Mouse (Mus musculus): ENCODE measurements around the gene Ugt1a8.

The Ugt1a8 gene

GRCm38 (mm10) chr1:88240579-88240978, 153.0 kb downstream of the Ugt1a8 start:
- no peak for DNase-seq

DNA sequence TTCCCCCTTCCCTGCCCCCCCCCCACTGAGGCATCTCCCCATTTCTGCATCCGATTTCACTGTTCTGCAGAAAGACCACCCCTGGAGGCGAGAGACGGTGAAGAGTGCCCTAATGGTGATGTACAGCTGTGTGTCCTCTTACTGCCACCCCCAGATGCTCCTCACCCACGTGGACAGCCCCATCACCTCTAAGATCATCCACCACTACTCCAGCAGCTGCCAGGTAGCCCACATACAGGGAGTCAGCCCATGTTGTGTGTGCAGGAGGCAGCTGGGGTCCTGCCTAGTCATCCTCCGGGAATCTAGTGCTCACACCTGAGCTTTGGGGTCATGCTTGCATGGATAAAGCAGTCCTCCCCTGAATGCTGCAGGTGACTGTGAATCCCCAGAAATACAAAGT, 156.2 kb downstream of the Ugt1a8 start:
- no peak for DNase-seq

GRCm38 (mm10) chr1:88245881-88246280, 158.3 kb downstream of the Ugt1a8 start:
- DNase-seq: no peak

GRCm38 (mm10) chr1:88246386-88246785, 158.8 kb downstream of the Ugt1a8 start:
- no peak for DNase-seq

DNA sequence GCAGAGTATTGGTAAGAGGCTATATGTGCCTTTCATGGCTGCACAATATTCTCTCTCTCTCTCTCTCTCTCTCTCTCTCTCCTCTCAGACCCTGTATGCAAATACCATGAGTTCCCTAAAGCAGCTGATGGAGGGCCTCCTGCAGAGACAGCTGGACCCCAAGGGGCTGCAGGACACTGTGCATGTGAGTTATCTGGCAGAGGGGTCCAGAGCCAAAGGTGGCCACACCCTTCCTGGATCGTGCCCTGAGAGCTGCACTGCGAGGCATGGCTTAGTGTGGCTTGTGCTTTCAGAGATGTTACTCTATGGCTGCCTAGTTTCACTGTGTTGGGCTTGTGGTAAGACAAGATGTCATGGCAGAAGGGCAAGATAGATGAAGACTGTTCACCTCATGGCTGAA, 160.0 kb downstream of the Ugt1a8 start:
- DNase-seq: no peak

DNA sequence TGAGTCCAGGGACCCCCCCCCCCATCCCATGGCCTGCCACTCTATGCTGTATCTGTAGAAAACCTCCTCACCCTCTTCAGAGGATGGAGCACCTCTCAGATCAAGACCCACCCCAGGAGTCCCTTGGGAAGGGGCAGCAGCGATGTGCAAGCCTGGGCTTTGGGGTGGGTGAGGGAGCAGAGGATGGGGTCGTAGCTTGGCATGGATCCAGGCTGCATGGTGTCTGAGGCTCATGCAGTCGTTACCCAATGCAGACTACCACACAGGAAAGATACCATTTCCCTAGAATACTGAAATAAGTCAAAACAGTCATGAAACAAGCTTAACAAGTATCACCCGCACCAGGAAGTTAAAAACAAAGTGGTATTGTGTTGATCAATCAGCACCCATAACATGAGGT, 161.0 kb downstream of the Ugt1a8 start:
- DNase-seq: no peak

DNA sequence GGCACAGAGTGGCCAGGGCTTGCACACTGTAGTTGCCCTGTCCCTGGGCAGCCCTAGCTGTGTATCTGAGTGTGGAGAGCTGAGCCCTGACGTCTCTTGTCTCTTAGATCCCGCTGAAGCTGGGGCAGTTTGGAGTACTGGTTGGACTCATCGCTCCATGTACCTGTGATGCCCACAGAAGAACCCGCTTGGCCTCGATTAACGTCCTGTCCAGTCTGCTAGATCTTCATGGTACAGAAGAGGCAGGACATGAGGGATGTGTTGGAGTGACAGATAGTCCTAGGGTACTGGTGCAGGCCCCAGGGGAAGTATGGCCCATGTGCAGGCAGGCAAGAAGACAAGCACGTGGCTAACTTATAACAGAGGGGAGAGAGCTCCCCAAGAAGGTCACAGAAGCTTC, 162.0 kb downstream of the Ugt1a8 start:
- DNase-seq: no peak

DNA sequence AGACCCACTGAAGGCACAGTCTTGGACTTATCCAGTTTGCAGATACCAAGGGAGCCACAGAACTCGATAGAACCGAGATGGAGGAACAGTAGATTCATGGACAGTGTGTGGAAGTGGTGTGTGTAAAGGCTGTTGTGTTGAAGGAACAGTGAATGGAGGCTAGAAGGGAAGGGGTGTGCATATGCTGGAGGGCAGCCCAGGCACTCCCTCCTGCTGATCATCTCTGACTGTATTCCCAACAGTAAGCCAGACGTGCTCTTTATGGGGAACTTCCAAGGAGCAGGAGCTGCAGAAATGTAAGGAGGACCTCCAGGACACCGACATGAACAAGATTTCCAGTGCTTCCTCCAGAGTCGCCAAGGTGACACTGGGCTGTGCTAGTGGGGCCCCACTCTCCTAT, 162.4 kb downstream of the Ugt1a8 start:
- DNase-seq: no peak

DNA sequence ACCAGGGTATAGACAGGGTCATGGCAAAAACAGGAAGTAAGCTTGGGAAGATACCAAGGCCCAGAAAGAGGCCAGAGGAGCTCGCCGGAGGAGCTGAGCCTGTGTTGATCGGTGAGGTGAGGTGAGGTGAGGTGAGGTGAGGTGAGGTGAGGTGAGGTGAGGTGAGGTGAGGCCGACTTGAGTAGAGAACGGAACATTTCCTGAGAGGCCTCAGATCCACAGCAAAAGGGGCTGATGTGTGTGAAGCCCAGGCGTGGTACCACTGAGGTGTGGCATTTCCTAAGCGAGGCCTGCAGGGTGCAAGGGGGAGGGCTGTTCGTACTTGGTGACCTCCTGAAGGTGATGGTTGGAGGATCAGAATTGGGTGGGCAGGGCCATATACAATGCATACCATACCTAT, 165.5 kb downstream of the Ugt1a8 start:
- DNase-seq: no peak

DNA sequence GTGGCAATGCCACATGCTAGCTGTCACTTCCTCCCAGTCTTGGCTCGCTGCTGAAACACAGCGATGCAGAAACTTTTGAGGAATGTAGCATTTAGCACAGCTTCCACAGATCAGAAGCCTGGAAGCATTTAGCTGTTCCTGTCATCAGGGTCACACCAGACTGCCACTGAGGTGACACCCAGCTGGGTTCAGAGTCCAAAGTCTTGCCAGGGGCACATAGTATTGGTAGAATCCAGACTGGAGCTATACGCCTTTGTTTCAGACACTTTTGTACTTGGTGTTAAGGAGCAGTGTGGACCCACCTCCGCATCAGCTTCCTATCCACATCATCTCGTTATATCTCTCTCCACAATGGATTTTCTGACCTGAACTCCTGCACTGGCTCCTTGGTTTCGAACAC, 165.9 kb downstream of the Ugt1a8 start:
- DNase-seq: no peak

DNA sequence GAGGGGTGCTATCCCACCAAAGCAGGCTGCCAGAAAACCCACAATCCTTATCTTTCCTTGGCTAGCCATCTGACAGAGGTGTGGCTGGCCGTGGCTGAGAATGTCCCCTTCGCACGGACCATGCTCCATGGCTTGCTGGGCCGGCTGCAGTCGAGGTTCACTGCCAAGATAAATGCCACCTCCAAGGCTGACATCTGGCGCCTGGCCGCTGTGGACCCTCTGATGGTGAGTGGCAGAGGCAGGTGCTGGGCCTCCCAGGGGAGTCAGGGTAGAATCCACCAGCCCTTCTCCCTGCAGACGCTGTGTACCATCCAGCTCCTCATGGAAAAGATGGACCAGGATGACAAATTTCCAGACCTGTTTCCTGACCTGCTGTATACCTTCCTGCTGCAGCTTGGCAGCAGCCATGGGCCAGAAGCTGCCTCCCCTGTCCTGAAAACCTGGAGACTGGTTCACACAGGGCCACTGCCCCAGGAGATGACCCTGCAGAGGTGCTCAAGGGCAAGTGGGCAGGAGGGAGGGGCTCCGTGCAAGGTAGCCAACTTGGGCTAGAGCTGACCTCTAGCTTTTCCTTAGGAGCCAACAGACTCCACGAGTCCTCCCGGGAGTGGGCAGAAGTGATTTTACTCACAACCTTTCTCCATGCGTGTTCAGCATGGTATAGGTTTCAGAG, 167.3 kb downstream of the Ugt1a8 start:
- no peak for DNase-seq

- DNase-seq: no peak
Observed at GRCm38 (mm10) chr1:88255466-88255857, 167.8 kb downstream of the Ugt1a8 start.

DNA sequence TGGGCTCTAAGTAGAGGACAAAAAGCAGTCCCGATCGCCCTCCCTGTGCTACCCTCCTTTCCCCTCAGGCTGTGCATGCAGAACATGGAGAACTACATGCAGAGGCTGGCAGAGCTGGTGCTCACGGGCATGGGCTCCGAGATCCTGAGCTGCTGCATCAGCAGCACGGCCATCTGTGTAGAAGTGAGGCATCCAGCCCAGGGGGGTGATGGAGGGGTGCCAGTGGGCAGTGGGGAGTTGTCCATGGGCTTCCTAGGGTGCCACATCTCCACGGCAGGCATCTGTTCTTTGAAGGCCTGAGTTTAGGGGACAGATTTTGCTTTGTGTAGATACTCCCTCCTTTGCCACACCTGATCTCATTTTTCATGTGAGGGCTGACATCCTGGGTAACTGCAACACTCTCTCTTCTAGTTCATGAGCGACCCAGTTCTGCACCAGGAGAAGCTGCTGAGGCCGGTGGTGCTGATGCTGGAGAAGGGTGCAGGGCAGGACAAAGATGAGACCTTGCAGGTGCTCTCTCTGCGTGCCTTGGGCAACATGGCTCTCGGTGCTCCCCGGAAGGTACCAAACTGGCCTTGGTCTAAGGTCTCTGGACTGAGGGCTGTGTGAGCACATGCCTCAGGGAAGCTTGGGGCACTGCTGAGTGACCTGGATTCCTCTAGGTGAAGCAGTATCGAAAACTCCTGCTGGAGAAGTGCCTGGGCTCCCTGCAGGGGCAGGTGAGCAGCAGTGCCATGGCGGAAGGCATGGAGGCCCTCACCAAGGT, 168.6 kb downstream of the Ugt1a8 start:
- DNase-seq: no peak

DNA sequence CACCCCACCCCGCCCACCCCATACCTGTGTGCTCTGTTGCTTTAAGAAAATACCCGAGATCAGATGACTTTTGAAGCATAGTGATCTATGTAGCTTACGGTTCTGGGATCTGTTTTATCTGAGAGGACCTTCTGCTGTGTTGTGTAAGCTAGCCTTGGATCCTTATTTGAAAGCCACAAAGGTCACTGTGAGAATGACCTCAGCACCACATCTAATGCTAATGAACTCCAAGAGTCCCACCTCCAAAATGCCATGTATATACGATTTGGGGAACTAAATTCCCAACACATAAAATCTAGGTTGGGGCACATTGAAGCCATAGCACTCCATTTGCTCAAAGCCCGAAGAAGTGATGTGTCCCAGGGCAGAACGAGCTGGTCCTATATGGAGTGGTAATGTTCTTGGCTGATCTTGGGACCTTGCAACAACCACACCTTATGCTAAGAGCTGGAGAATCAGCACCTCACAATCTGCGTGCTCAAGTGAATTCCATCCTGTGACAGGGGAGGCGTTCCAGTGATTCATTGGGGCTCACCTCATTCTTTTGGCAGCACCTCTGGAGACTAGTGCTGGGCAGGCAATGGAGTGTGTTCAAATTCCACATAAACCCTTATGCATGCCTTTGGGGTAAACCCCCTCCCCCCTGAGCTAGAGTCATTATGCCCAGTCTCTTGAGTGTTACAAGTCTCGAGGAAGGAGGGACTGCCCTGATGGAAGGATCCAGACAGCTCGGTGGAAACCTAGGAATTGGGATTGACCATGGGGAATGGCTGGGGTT, 169.5 kb downstream of the Ugt1a8 start:
- no peak for DNase-seq

DNA sequence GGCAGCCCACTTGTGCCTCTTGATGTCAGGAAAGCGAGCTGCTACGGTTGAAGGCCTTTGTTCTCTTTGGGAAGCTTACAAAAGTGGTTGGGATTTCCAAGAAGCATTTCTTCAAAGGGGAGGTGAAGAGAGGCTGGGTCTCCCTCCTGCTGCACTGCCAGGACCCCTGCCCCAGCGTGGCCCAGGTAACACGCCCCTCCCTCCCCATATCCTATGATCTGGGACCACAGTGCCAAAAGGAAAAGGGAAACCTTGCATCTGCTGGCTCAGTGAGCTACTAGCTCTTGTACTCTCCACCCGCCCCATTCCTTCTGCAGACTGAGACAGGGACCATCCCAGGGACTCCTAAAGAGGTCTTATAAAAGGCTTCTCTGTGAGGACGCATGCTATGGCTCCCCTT, 170.1 kb downstream of the Ugt1a8 start:
- no peak for DNase-seq

GRCm38 (mm10) chr1:88258361-88258760, 170.7 kb downstream of the Ugt1a8 start:
- DNase-seq: no peak

DNA sequence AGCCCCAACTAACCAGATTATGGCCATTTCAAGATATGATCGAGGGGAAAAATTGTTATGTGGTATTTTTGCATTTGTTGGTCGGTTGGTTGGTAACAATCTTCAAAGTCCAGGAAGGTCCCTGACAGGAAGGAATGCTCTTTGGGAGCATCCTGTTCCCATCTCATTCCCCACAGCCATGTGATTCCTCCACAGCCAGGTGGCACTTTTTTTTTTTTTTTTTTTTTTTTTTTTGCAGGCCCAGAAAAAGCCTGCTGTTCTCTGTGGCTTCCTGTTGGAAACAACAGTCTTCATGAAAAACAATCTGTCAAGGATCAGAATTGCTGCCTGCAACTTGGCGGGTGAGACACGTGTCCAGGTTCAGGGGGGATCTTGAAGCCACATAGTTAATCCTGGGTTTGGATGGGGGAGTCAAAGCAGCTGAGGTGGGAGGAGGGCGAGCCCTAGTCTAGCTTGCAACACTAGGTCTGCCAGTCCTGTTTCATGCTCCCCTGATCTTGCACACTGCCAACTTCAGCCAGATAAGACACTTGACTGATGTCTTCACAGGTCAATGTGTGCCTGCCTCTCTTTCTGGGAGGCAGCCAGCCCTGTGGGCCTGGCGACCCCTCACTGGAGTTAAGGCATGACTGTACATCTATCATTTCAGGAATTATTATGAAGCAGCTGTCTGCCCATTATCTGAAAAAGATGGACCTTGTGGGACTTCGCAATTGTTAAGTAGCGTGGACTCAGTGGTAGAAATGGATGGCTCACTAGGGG, 171.4 kb downstream of the Ugt1a8 start:
- DNase-seq: no peak

DNA sequence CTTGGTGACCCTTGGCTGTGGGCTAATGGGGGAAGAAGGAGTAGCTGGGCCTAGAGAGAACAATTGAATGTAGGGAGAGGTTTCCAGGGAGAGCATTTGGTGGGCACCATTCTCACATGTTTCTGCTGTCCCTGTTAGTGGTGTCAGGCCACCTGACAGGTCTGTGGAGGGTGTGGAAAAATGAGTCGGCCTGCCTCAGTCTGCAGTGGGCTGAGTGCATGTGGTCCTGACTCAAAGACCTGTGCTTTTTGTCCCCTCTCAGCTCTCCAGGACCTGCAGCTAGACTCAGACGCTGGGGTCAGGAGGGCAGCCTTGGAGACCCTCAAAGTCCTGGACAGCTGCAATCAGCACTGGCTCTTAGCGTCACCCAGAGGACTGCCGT, 172.0 kb downstream of the Ugt1a8 start:
- no peak for DNase-seq

DNA sequence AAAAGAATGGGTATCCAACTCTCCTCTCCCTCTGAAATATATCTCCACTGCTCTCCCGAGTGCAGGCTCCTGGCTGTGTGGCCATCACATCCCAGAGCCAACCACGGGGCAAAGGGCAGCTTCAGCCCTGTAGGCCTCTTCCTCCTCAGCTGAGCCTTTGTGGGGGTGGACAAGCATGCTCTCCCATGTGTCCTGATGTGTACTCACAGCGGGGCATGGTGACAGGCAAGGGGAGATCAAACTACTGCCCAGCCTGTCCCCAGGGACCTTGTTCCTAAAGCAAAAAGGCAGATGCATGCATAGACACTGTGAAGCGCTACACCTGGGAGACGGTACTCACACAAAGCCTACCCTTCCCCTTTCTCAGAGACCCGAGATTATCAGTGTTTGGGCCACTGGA, 172.5 kb downstream of the Ugt1a8 start:
- peak; percentile 62 for DNase-seq

DNA sequence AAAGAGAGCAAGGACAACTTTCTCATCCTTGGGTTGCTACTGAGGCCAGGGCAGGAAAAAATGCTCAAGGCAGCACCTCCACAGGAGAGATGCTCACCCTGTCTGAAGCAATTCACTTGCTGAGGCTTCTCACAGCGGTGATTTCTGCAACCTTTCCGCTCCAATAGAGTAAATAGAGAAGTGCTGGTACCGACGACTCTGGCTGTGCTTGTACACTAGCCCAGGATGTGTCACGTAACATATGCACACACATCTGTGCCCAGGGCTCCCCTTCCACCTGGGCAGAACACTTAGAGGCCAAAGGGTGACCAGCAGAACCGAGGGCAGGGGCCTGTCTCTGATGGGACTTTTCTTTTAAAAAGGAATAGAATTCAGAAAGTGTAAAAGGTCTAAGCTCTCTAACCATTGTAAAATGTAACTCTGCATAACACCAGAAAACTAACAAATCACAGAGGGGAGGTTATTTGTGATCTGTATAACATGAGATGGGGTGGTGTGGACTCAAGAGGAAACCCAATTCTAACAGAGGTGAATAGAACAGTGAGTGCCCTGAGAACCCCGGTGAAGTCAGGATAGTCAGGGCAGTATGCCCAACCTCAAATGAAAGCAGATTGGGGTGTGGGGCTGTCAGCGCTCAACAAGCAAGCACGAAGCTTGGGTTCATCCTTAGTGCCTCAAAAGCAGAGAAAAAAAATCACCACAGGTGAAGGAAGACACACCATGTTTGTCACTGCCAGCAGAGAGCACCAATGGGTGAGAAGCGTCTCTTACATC, 173.2 kb downstream of the Ugt1a8 start:
- no peak for DNase-seq

DNA sequence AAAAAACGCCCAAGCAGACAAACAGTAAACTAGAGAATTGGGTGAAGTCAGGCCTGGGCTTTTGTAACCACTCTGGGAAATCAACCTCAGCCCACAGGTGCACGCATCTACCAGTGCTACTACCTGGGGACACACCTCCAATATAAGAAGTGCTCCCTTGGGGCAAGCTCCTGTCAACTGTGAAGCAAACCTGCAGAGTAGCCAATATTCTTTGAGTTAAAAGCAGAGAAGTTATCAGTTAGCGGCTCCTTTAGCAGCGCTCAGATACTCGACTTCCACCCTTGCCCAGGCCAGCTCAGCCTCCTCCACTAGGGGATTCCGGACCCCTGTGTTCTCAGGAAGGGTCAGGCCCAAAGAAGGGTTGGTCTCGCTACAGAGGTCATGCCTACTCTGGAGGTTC, 174.1 kb downstream of the Ugt1a8 start:
- no peak for DNase-seq

GRCm38 (mm10) chr1:88262255-88262654, 174.6 kb downstream of the Ugt1a8 start:
- DNase-seq: no peak
